Mouse (Mus musculus) lung, embryonic 15.5 days (tissue): ENCODE measurements around the gene Meioc. TPM values are rescaled to one million over a fixed set of nuclear protein-coding genes. Genes with fewer than 3 reads are reported as not detected.
A peak's percentile ranks its signal among the peaks of the same experiment; 100 is the strongest.
"Not testable (repeated sequence)": the region's sequence is repeated elsewhere in the genome, so short reads cannot be mapped to it uniquely, and the experiment has no call there.

Experiments used
- ATAC-seq: fragments of 200-750 bp; cut with Nextera tagmentation; 2 replicates; pipeline ENCODE4 v1.8.0; 2017; ENCODE audit warnings: moderate number of reproducible peaks, borderline replicate concordance; ENCODE audit not compliant: low FRiP score, low TSS enrichment; ENCODE audit errors: extremely low read depth
- H3K27ac ChIP-seq: fragments of 300-500 bp; sonication (generic); 2 replicates; pipeline ENCODE4 v1.5.1; 2015; ENCODE audit warnings: moderate library complexity, mild to moderate bottlenecking, inconsistent platforms
- H3K27me3 ChIP-seq: fragments of 300-500 bp; sonication (generic); 2 replicates; pipeline ENCODE4 v1.6.1; 2015; ENCODE audit warnings: inconsistent platforms
- H3K36me3 ChIP-seq: fragments of 300-500 bp; sonication (generic); 2 replicates; pipeline ENCODE4 v1.6.1; 2015; ENCODE audit warnings: inconsistent platforms
- H3K4me1 ChIP-seq: fragments of 300-500 bp; sonication (generic); 2 replicates; pipeline ENCODE4 v1.6.1; 2015; ENCODE audit warnings: inconsistent platforms
- H3K4me2 ChIP-seq: fragments of 300-500 bp; sonication (generic); 2 replicates; pipeline ENCODE4 v1.6.1; 2015; ENCODE audit warnings: inconsistent platforms, mild to moderate bottlenecking, moderate library complexity
- H3K4me3 ChIP-seq: fragments of 300-500 bp; sonication (generic); 2 replicates; pipeline ENCODE4 v1.5.1; 2015; ENCODE audit warnings: mild to moderate bottlenecking, inconsistent platforms
- H3K9ac ChIP-seq: fragments of 300-500 bp; sonication (generic); 2 replicates; pipeline ENCODE4 v1.6.1; 2015; ENCODE audit warnings: inconsistent platforms
- H3K9me3 ChIP-seq: fragments of 300-500 bp; sonication (generic); 2 replicates; pipeline ENCODE4 v1.6.1; 2016; ENCODE audit warnings: inconsistent platforms
- WGBS: fragments of 180-500 bp; shearing (Covaris S2); methylation state at CpG from one replicate; pipeline ENCODE4 v1.1.7; 2015; 5-methylcytosine and 5-hydroxymethylcytosine counted together
- polyA plus RNA-seq: library from polyadenylated mRNA; unstranded; fragments of >200 nt; fragmentation: Nextera tagmentation; extraction: Ambion mirVana; gene quantifications from 2 replicates; pipeline ENCODE4 v1.2.1, GENCODE M21; 2015

Meioc gene
- polyA plus RNA-seq, 1 experiment from 2014 or later = 0.24 TPM

DNA sequence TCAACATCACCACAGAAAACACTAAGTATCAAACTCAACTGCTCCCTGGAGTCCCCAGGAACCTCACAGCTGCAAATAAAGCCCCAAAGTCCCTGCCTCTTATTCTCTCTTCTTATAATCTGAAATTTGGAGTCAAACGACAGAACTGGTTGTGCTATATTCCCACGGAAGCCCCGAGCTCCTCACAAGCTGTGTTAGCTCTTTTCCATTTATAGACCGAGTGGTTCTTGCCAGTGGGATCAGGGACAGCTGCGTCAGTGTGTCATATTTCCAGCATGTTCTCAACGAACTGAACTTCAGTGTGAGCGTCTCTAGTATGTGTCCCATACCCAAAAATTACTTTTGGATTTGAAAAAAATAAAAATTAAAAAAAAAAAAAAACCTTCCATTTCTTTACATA lies 31.8 kb downstream of the Meioc start:
- peaks cover 14% of the 10 kb centered on the region for H3K4me1 ChIP-seq
- H3K4me2 ChIP-seq = no peak overlapping the region
- no peak overlapping the region for H3K4me3 ChIP-seq
- ATAC-seq = no peak
- H3K9me3 ChIP-seq = no peaks in the 10 kb centered on the region
- H3K36me3 ChIP-seq = peaks cover 14% of the 10 kb centered on the region; the same call in 1 of the 2 replicates
- no peak overlapping the region for H3K27ac ChIP-seq
- no peak overlapping the region for H3K9ac ChIP-seq
- H3K27me3 ChIP-seq = no peaks in the 10 kb centered on the region
- WGBS = 89% methylated on average over 7 of the region's 7 CpGs

DNA sequence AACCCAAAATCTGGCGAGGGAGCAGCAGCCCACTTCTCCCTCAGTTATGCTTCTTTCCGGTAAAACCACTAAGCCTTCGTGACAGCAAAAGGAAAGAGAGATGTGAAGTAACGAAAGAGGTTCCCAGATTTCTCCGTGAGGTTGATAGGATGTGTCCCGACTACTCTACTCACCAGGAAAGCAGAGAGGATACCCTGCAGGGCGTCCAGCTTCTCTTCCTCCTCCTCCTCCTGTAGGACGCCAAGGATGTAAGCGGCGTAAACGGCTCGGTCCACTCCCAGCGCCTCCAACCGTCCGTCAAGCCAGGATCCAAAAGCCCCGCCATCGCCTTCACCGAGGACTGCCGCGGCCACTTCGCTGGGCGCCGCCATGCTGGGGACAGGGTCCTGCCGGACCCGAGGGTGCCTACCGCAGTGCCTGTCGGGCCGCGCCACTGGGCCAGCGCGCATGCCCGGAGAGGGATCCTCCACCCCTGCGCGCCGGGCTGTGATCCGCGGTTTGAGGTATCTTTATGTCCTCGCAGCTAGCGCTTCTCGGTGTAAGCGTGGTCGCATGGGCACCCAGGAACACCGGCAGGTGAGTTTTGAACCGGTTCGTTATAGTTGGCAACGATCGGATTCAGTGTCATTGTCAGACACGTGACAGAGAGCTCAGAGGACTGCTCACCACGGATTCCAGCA lies 34.0 kb downstream of the Meioc start, which contains the start of gene Ccdc43:
Gene Ccdc43 (minus strand): TSS at position 445 of the 680 bp plus-strand sequence.
- Histone ChIP-seq H3K36me3 (peaks cover 6% of the 10 kb centered on the region; the same call in 1 of the 2 replicates), H3K27me3 (no peaks in the 10 kb centered on the region), H3K9ac (peak within 1 kb of the TSS; percentile 85), H3K4me1 (peaks cover 14% of the 10 kb centered on the region), H3K4me3 (peak within 1 kb of the TSS; percentile 81), H3K4me2 (peak within 1 kb of the TSS; percentile 79), H3K27ac (peak within 1 kb of the TSS; percentile 54; the same call in 1 of the 2 replicates), H3K9me3 (no peaks in the 10 kb centered on the region)
- WGBS = under 1% methylated on average over 49 of the region's 49 CpGs
- ATAC-seq = peak; percentile 96

DNA sequence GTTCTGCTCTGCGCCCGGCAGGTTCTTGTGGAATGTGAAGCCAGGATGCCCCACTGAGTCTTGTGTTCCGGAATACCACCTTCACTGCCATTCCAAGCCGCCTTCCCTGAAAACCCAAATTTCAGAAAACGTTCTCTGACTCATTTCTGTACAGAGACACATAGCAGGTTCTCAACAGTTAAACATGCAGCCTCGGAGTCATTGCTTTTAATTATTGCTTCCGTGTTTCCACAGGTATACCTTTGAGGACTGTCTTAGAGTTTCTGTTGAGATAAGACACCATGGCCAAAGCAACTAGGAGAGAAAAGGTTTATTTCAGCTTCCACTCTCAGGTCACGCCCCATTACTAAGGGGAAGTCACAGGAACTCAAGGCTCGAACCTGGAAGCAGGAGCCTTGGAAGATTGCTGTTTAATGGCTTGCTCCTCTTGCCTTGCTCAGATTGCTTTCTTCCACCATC lies 34.5 kb downstream of the Meioc start:
- Histone ChIP-seq H3K4me2 (peak overlapping the region; percentile 79), H3K4me3 (peak overlapping the region; percentile 81), H3K27ac (no peak overlapping the region), H3K4me1 (peaks cover 14% of the 10 kb centered on the region), H3K9ac (peak overlapping the region; percentile 85), H3K27me3 (no peaks in the 10 kb centered on the region), H3K36me3 (peaks cover 4% of the 10 kb centered on the region; the same call in 1 of the 2 replicates), H3K9me3 (no peaks in the 10 kb centered on the region)
- WGBS = 15% methylated on average over 9 of the region's 9 CpGs
- ATAC-seq = no peak

DNA sequence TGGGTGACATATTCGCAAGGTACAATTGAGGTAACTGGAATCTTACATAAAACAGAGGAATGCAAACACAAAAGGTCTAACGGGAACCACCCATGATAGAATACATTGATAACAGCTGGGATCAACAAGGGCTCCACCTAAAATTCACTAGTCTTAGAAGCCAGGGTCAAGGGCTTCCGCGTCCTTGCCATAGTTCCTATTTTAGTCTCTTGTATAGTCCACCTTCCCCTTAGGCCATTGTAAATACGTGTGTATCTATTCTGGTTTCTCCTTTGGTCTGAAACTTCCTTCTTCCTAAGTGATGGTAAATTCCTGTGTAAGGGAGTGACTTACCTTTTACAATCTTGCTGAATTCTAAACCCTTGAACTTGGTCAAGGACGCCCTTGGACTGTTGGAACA lies 38.7 kb downstream of the Meioc start:
- not testable (repeated sequence) for H3K27ac ChIP-seq, H3K4me2 ChIP-seq
- 89% methylated on average over 6 of the region's 6 CpGs for WGBS

GRCm38 (mm10) chr11:102712411-102712810 lies 48.9 kb downstream of the Meioc start:
- no peak for ATAC-seq
- H3K27me3 ChIP-seq = no peaks in the 10 kb centered on the region; the same call in 1 of the 2 replicates
- no peak overlapping the region for H3K9ac ChIP-seq
- WGBS = 88% methylated on average over 4 of the region's 4 CpGs
- no peaks in the 10 kb centered on the region for H3K9me3 ChIP-seq
- no peaks in the 10 kb centered on the region for H3K4me1 ChIP-seq
- H3K4me3 ChIP-seq = no peak overlapping the region
- H3K27ac ChIP-seq = no peak overlapping the region
- no peaks in the 10 kb centered on the region for H3K36me3 ChIP-seq
- H3K4me2 ChIP-seq = no peak overlapping the region

More for the DNA sequence above, 38.7 kb downstream of the Meioc start:
- not testable (repeated sequence) for H3K4me3 ChIP-seq, H3K27me3 ChIP-seq, ATAC-seq, H3K9me3 ChIP-seq, H3K4me1 ChIP-seq, H3K36me3 ChIP-seq, H3K9ac ChIP-seq

- not testable (repeated sequence) for H3K27me3 ChIP-seq, H3K9me3 ChIP-seq, ATAC-seq, H3K36me3 ChIP-seq, H3K9ac ChIP-seq, H3K4me2 ChIP-seq, H3K4me3 ChIP-seq, H3K27ac ChIP-seq, H3K4me1 ChIP-seq
- 89% methylated on average over 2 of the region's 2 CpGs for WGBS
Measured at GRCm38 (mm10) chr11:102714578-102714977, 51.1 kb downstream of the Meioc start.

- Histone ChIP-seq H3K9me3 (no peaks in the 10 kb centered on the region), H3K4me1 (no peaks in the 10 kb centered on the region), H3K27me3 (no peaks in the 10 kb centered on the region), H3K9ac (no peak overlapping the region), H3K36me3 (no peaks in the 10 kb centered on the region), H3K4me2 (no peak overlapping the region), H3K27ac (no peak overlapping the region), H3K4me3 (no peak overlapping the region)
- WGBS = 76% methylated on average over 7 of the region's 7 CpGs
- no peak for ATAC-seq
Measured at GRCm38 (mm10) chr11:102716135-102716534, 52.6 kb downstream of the Meioc start.

DNA sequence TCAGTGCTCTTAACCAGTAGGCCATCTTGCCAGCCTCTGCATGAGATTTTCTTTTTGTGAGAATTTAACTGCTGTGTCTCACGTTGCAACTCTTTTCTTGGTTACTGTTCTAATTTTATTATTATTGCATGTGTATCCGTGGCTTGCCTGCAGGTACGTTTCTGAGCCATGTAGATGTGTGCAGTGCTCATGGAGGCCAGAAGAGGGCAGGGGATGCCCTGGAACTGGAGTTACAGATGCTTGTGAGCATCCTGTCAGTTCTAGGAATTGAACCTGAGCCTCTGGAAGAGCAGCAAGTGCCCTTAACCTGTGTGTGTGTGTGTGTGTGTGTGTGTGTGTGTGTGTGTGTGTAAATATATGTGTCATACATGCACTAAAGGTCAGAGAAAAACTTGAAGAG lies 62.1 kb downstream of the Meioc start:
- WGBS = 25% methylated on average over 3 of the region's 3 CpGs
- Histone ChIP-seq H3K4me3 (no peak overlapping the region), H3K9me3 (no peaks in the 10 kb centered on the region), H3K4me1 (no peaks in the 10 kb centered on the region), H3K27ac (no peak overlapping the region), H3K27me3 (no peaks in the 10 kb centered on the region), H3K4me2 (no peak overlapping the region), H3K36me3 (no peaks in the 10 kb centered on the region), H3K9ac (no peak overlapping the region)
- no peak for ATAC-seq

GRCm38 (mm10) chr11:102728614-102729013 lies 65.1 kb downstream of the Meioc start:
- Histone ChIP-seq H3K36me3 (no peaks in the 10 kb centered on the region), H3K27ac (no peak overlapping the region), H3K9ac (no peak overlapping the region), H3K9me3 (no peaks in the 10 kb centered on the region), H3K4me1 (no peaks in the 10 kb centered on the region), H3K4me3 (no peak overlapping the region), H3K4me2 (no peak overlapping the region), H3K27me3 (no peaks in the 10 kb centered on the region)
- no peak for ATAC-seq
- WGBS = 33% methylated on average over 7 of the region's 7 CpGs

GRCm38 (mm10) chr11:102729835-102730234 lies 66.3 kb downstream of the Meioc start:
- no peak overlapping the region for H3K9ac ChIP-seq
- no peak overlapping the region for H3K4me2 ChIP-seq
- no peak overlapping the region for H3K4me3 ChIP-seq
- H3K36me3 ChIP-seq = no peaks in the 10 kb centered on the region
- no peak overlapping the region for H3K27ac ChIP-seq
- no peaks in the 10 kb centered on the region for H3K27me3 ChIP-seq
- ATAC-seq = no peak
- WGBS = 66% methylated on average over 3 of the region's 3 CpGs
- no peaks in the 10 kb centered on the region for H3K4me1 ChIP-seq
- H3K9me3 ChIP-seq = no peaks in the 10 kb centered on the region

DNA sequence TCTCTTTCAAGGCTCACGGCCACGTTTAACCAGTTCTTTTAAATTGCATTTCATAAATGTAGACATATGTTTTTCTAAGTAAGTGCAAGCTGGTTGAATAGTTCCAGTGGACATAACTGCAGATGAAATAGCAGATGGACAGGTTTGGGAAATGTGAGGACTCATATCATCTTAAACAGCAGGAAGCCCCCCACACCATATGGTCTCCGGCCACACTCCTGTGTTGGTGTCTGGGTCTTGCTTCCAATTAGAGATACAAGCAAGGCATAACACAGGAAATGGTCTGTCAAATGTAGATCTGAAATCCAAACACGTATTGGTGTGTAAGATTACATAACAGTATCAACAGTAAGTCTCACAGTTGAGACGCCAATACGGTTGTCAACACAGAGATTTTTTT lies 67.8 kb downstream of the Meioc start:
- Histone ChIP-seq H3K4me3 (no peak overlapping the region), H3K4me1 (no peaks in the 10 kb centered on the region), H3K4me2 (no peak overlapping the region), H3K27ac (no peak overlapping the region), H3K36me3 (no peaks in the 10 kb centered on the region), H3K27me3 (no peaks in the 10 kb centered on the region), H3K9ac (no peak overlapping the region), H3K9me3 (no peaks in the 10 kb centered on the region)
- 65% methylated on average over 6 of the region's 6 CpGs for WGBS
- no peak for ATAC-seq
